Mouse (Mus musculus) cerebellum, adult 11-12 months (tissue): ENCODE data around the gene Mtmr1.

Experiments
- DNase-seq: peaks from one replicate; pipeline ENCODE4 v3.0.0; 2022

Mtmr1 gene

DNA sequence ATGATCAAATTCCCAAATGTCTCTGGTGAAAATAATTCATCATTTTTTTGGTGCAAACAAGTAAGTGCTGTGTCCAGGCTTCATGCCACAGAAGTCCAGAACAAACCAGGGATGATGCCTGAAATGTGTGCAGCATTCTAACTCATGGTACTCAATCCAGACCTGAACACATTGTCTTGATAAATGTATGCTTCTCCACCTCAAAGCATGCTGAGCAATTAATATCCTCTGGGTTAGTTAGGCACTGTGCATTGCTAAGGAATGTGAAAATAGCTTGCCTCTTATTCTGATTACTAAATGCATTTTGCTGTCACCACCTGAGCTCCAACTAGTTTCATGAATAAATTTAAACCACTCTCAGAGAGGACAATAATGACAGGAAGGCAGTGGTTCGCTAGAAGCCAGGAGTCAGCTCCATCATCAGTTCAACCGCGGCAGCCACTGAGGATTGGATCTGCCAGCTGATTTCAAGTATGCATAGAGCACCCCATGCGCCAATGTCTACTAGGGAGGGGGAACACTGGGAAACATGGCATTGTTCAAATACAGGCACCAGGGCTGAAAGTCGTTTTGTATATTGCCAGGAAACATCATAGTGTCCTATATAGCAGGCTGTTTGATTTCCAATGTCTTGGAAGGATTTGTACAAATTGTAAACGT lies 91.6 kb downstream of the Mtmr1 start:
- DNase-seq = no peak

DNA sequence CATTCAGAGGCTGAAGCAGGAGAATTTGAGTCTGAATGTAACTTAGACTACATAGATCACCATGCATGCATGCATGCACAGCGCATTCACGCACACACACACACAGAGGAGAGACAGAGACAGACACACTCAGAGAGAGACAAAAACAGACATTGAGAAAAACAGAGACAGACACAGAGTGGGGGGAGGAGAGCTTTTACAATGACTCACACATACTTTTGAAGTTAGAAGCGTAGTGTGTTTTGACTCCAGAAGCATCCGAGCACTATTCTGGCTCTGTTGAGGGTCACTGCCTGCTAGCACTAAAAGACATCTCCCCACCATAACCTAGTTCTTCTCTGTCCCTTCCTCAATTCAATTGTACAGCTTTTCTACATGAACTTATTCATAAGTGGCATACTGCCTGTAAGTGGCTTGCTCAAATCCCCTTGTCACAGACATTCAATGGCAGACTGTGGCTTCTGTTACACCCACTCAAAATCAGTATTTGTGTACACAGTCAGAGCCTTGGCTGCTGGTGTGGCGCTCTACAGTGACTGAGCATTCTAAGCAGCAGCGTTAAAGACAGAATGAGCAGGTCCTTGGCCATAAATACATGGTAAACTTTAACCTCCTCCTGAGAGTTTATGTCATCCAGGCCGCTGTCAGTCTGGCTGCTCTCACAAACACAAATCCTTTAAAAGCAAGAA lies 99.7 kb downstream of the Mtmr1 start:
- no peak for DNase-seq

DNA sequence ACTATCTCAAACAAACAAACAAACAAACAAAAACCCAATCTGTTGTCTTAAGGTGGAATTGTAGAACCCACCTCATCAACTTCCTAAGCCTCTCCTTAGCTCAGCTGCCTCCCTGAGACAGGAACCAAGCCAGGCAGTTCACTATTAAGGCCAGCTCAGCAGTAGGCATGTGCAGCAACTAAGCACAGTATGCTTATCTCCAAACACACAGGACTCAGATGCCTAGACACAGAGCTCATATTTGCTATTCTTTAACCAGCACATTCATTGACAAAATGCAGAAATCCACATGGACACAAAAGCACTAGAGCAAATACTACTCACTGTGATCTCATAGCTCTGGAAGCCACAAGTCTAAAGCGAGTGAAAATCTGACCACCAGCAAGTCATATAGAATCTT lies 100.9 kb downstream of the Mtmr1 start:
- DNase-seq = no peak

DNA sequence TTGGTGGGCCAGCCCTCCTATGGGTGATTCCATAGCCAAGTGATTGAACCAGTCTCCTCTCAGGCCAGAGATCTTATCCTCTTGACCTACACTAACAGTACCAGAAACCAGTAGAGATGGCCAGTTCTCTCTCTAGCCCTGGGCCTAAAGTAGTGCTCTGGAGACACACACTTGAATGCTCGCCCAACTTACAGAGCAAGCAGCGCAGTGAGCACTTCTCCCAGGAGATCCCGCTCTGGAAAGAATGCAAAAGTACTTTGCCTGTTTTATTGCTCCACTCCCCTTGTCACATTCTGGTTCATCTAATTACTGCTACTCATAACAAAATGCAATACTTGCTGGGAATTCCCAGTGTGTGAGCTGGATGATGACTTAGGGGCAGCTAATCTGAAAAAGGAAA lies 102.9 kb downstream of the Mtmr1 start:
- DNase-seq = no peak
